Mouse (Mus musculus) brain, embryonic 14.5 days (tissue): ENCODE measurements around the gene Smok2b.
"Not testable (repeated sequence)": the region's sequence is repeated elsewhere in the genome, so short reads cannot be mapped to it uniquely, and the experiment has no call there.

Source experiments
- CTCF ChIP-seq: fragments of 200-500 bp; IDR thresholded peaks from 2 replicates; pipeline ENCODE4 v1.5.1; 2012; ENCODE audit warnings: inconsistent platforms, mild to moderate bottlenecking, moderate library complexity, borderline replicate concordance; ENCODE audit not compliant: insufficient read depth, insufficient read length; ENCODE audit errors: extremely low read depth
- POLR2A ChIP-seq: fragments of 200-500 bp; IDR thresholded peaks from 2 replicates; pipeline ENCODE4 v1.6.1; 2012; ENCODE audit warnings: mild to moderate bottlenecking, inconsistent platforms, borderline replicate concordance; ENCODE audit not compliant: poor library complexity, insufficient read depth, insufficient read length, severe bottlenecking; ENCODE audit errors: extremely low read depth

GRCm38 (mm10) chr17:13182712-13183111 lies 47.3 kb upstream of the Smok2b start:
- not testable (repeated sequence) for TF ChIP-seq CTCF, POLR2A
